Mouse (Mus musculus): Measurements from ENCODE around the gene Acsl4.

Gene Acsl4

GRCm38 (mm10) chrX:142358427-142358826 lies 31.9 kb downstream of the Acsl4 start:
- no peak for DNase-seq (ENCODE audit: low spot score)

- DNase-seq (ENCODE audit: low spot score), result no peak
Measured at GRCm38 (mm10) chrX:142336207-142336606, 54.1 kb downstream of the Acsl4 start.

- no peak for DNase-seq (ENCODE audit: low spot score)
Measured at GRCm38 (mm10) chrX:142335502-142335901, 54.8 kb downstream of the Acsl4 start.

GRCm38 (mm10) chrX:142325760-142326159 lies 64.6 kb downstream of the Acsl4 start:
- DNase-seq (ENCODE audit: low spot score), result no peak

DNA sequence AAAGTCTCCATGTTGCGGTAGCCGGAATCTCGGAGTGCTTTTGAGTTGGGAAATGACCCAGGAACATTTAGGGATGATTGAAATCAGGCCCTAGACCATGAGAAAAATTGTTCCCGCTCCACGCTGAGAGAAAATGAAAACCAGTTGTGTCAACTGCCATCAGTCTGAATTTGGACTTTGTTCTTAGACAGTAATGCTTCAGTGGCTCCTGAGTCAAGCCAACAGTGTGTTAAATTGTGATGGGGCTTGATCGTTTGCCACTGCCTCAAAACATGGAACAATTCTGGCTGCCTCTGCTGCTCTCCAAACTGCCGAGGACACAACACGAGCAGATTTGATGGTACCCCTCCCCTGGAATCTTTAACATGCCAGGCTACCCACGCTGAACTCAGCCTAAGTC lies 74.2 kb downstream of the Acsl4 start:
- no peak for DNase-seq (ENCODE audit: low spot score)

DNA sequence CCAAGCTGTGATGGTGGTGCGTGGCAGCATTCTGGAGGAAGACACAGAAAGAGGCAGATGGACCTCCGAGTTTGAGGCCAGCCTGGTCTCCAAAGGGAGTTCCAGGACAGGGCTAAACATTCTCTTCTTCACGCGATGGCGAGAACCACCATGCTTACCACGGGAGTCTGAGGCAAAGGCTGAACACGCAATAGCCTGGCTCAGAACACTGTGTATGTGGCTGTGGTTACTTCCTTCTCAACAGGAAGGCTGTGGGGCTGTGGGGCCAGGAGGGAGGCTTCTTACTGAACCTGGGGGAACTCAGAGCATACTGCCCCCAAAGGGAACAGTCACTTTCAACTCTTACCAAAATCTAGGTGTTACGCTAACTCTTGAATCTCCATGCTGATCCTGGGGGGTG lies 75.1 kb downstream of the Acsl4 start:
- no peak for DNase-seq (ENCODE audit: low spot score)

DNA sequence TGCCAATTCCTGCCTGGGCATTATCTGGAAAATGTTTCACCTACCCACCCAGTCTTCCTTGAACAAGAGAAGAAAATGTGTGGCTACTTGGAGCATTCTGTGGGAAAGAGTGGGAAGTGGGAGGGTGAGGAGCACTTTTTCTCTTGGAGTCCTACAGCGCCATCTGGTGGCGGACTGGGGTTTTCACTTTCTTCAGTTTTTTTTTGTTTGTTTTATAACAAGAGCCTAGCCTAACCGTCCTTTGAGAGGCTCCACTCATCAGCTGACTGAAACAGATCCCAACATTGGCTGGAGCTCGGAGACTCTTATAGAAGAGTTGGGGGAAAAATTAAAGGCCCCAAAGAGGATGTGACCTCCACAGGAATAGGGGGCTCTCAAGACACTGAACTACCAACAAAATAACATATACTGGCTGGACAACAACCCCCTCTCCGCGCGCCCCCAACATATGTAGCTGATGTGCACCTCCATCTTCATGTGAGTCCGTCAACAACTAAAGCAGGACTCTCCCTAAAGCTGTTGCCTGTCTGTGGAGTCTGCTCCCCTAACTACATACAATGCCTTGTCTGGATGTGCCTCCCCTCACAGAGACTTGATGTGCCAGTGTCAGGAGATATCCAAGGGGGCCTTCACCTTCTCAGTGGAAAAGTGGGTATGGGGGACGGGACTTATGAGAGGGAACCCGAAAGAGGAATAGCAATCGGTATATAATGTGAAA lies 75.9 kb downstream of the Acsl4 start:
- peak; percentile 45 for DNase-seq (ENCODE audit: low spot score)

DNA sequence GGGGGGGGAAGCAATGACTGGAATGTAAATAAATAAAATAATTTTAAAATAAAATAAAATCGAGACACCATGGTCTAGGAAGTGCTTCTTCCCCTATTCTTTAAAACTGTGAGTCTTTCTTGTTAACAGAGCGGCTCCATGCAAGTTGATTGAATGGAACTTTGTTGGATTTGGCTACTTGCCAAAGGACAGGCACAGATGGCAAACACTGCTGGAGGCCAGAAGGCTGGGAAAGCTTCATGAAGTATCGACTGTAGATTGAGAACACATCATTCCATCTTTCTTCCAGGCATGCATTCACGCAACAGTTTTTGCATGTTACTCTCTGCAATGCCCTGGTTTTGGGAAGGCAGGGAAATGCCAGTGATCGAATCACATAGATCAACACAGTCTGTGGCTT lies 79.9 kb downstream of the Acsl4 start:
- no peak for DNase-seq (ENCODE audit: low spot score)

DNA sequence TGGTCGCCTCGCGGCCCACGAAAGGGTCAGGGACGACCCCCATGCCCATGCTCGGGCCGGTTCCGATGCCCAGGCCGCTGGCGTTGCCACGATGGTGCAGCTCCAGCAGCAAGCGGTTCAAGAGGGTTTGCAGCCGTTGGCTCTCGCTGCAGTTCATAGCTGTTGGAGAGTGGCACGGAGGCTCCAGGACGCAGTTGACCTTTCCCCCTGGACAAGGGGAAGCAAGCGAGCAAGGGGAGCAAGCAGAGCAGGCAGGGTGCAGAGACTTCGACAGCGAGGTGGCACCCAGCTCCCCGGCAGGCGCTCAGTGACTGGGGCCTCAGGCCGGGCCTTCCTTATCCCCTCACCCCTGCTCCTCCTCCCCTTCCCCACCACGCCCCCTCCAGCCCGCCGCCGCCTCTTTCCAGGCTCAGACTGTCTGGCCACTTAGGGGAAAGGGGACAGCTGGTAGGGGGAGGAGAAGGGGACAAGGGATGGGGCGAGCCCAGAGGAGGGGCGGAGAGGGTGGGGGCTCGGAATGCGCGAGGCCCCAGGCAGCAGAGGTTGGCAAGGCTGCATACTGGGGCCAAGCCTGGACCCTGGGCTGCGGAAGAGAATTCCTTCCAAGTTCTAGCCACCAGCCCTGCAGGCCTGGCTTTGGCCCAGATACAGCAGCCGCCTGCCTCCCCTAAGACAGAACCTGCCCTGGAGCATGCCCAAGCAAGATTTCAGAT lies 84.3 kb downstream of the Acsl4 start, which contains the start of gene Kcne1l:
Gene Kcne1l (minus strand): TSS at position 426 of the 713 bp plus-strand sequence.
- no peak for DNase-seq (ENCODE audit: low spot score)

- no peak for DNase-seq (ENCODE audit: low spot score)
Measured at GRCm38 (mm10) chrX:142305010-142305868, 85.1 kb downstream of the Acsl4 start.

DNA sequence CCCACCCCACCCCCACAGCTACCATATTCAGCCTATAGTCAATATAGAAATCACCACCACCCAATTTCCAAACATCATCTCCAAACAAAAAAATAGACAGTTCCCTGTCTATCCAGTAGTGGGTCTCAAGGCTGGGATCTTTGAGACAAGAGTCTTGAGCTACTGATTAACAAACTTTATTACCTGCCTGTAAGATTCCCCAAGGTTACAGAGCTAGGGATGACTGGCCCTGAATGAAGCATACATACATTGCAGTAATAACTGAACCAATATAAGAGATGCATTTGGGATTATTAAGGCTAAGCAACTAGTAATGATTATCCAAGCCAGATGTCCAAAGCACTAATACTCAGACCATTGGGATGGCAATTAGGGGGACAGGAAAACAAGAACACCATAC lies 85.7 kb downstream of the Acsl4 start:
- DNase-seq (ENCODE audit: low spot score), result no peak

DNA sequence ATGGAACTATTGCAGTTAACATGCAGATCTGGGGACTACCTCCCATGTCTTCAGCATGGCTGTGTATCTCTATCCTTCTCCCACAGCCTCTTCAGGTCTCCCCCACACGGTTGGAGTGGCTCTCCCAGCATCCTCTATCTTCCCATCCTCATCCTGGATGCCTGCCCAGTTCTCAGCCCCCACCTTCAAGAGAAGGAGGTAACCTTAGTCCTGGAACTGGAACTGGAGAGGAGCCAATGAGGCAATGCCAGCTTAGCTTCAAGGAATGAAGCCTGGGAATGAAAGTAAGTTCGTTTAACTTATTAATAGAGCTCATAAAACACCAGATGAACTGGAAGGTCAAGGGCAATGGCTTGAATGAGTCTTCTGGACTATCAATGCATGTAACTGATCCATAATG lies 86.9 kb downstream of the Acsl4 start:
- no peak for DNase-seq (ENCODE audit: low spot score)

- DNase-seq (ENCODE audit: low spot score), result no peak
Measured at GRCm38 (mm10) chrX:142285905-142286304, 104.4 kb downstream of the Acsl4 start.

DNA sequence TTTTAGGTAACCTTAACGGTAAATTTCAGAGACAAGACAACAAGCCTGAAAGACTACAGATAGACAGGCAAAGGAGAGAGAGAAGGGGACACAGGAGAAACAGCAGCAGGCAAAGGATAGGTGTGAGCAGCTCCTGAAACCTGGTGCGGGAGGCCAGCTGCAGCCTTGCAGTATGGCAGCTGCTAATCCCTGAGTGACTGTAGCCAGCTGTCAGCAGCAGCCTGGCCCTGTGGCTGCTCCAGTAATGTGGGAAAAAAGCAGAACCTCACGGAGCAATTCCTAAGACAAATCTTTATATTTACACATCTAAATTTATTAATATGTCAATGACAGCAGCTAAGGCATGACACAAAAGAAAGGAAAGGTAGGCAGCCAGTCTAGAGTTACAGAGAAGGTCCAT lies 113.8 kb downstream of the Acsl4 start:
- DNase-seq (ENCODE audit: low spot score), result no peak

DNA sequence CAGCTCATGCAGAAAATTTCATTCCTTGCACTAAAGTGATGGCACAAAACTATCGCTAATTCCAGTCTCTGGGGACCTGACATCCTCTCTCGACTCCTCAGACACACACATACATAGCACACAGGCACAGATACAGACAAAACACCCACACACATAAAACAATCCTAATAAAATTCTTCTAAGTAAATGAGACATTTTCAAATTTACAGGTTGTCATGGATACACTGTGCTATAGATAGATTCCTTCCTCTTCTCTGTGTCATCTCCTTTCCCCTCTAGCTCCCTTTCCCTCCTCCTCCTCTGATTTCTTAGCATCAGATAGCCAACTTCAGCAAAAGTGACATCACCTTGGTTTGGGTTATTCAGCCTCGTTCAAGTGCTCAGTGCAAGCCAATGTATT lies 114.3 kb downstream of the Acsl4 start:
- no peak for DNase-seq (ENCODE audit: low spot score)

Data from urinary bladder, postnatal 25 days (tissue).